Mouse (Mus musculus): ENCODE data around the gene Pou2af1.

DNA sequence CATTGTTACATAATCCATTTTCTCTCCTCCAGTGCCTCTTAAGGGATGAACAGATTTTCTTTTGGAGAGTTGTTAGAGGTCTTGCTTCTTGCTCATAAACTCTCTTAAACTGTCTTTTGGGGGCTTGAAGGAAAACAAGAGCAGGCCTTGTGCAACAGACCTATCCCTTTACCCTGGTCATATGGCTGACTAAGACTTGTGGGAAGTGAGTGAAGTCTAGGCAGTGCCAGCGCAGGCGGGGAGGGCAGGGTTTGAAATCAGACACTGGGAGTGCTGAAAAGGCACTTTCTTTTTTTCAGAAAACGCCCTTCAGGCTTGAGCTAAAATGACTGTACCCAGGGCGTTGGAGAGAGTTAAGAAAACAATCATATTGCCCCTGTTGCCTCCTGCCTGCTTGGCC, 1.8 kb downstream of the Pou2af1 start:
- no peak for TF ChIP-seq CTCF (IDR thresholded peaks at IDR 0.05; ENCODE audit: insufficient read depth, low read length)
- TF ChIP-seq POLR2A (IDR thresholded peaks at IDR 0.05; ENCODE audit: borderline replicate concordance, extremely low read depth, low read depth, low read length), result no peak
